Mouse (Mus musculus): ENCODE measurements around the gene Rgs14. TPM values are rescaled to one million over a fixed set of nuclear protein-coding genes. Genes with fewer than 3 reads are reported as not detected.
A peak's percentile ranks its signal among the peaks of the same experiment; 100 is the strongest.

Rgs14 gene
- polyA plus RNA-seq, 1 experiment from 2014 or later: 1.6 TPM

DNA sequence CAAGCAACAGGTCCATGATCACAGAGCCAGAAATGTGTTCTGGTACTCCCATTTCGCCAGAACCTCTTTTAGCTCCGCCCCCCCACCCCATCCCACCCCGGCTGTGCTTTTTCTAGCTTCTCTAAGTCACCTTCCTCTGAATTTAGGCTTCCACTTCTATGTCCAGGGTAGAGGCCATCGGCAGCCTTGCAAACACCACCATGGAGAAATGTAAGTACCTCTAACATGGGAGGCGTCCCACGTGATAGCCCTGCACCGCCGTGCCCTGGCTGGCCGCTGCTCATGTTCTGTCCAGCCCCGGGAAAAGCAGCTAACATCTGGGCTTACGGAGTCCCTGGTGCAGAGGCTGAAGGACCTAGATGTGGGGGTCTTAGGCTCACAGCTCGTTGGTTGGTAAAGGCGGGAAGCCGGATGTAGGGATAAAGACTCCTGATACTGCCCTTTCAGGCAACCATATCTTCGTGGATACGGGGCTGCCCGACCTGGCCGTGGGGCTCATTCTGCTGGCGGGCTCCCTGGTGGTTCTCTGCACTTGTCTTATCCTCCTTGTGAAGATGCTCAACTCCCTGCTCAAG is 39.1 kb downstream of the Rgs14 start:
- H3K9ac ChIP-seq (ENCODE audit: low read length): no peak overlapping the region
- ATAC-seq (ENCODE audit: insufficient read depth, low FRiP score): no peak
- 80% methylated on average over 19 of the region's 19 CpGs for WGBS

DNA sequence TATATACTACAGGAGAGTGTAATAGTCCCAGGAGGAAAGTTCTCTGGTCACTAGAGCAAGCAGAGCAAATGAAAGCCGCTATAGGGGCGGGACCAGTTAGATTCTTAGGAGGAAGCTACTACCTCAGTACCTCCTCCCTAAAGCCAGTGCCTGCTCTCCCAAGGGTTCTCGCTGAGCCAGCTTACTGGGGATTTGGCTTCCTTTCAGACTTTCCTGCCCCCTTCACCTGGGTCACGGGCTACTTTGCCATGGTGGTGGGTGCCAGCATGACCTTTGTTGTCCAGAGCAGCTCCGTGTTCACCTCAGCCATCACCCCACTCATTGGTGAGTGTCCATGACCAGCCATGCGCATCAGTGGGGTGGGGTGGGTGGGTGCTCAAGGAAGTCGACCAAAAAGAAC is 42.3 kb downstream of the Rgs14 start:
- no peak overlapping the region for H3K4me2 ChIP-seq (ENCODE audit: low read depth, low read length)
- no peaks in the 10 kb centered on the region for H3K4me1 ChIP-seq (ENCODE audit: control insufficient read depth, insufficient read depth, low read length)
- no peak for ATAC-seq (ENCODE audit: insufficient read depth, low FRiP score)
- H3K36me3 ChIP-seq (ENCODE audit: control insufficient read depth, insufficient read depth, low read length): no peaks in the 10 kb centered on the region
- H3K27ac ChIP-seq (ENCODE audit: low read length): no peak overlapping the region
- 73% methylated on average over 7 of the region's 7 CpGs for WGBS
- no peak overlapping the region for H3K9ac ChIP-seq (ENCODE audit: low read length)
- no peaks in the 10 kb centered on the region for H3K27me3 ChIP-seq (ENCODE audit: control insufficient read depth, insufficient read depth, low read length)
- H3K9me3 ChIP-seq (replicated peaks; ENCODE audit: control insufficient read depth, low read length): no peaks in the 10 kb centered on the region
- no peak overlapping the region for H3K4me3 ChIP-seq (replicated peaks; ENCODE audit: low read length)

More for the DNA sequence above, 39.1 kb downstream of the Rgs14 start:
- no peaks in the 10 kb centered on the region for H3K36me3 ChIP-seq (ENCODE audit: control insufficient read depth, insufficient read depth, low read length)
- no peak overlapping the region for H3K4me2 ChIP-seq (ENCODE audit: low read depth, low read length)
- H3K4me1 ChIP-seq (ENCODE audit: control insufficient read depth, insufficient read depth, low read length): no peaks in the 10 kb centered on the region
- no peaks in the 10 kb centered on the region for H3K27me3 ChIP-seq (ENCODE audit: control insufficient read depth, insufficient read depth, low read length)
- no peak overlapping the region for H3K27ac ChIP-seq (ENCODE audit: low read length)
- H3K4me3 ChIP-seq (replicated peaks; ENCODE audit: low read length): no peak overlapping the region
- no peaks in the 10 kb centered on the region for H3K9me3 ChIP-seq (replicated peaks; ENCODE audit: control insufficient read depth, low read length)

DNA sequence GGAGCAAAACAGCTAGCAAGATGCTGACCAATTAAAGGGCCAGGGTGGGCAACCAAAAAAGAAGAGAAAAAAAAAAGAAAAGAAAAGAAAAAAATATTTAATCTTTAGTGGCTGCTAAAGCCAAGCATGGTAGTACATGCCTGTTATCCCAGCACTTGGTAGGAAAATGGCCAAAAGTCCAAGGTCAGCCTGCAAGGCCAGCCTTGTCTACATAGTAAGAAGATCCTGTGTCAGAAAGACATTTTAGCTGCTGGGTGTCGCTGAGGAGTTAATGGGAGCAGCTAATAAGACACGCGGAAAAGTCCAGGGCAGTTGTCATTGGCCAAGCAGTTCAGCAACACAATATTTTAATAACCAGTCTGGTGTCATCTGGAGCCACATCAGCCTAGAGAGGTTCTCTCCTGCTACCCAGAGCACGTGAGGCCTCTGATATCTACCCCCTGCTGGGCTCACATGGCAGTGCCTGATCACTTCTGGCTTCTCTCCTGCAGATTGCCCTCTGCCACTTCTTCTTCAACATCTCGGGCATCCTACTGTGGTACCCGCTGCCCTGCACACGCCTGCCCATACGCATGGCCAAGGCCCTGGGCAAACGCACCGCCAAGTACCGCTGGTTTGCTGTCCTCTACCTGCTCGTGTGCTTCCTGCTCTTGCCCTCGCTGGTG is 43.2 kb downstream of the Rgs14 start:
- no peak for ATAC-seq (ENCODE audit: insufficient read depth, low FRiP score)
- H3K36me3 ChIP-seq (ENCODE audit: control insufficient read depth, insufficient read depth, low read length): no peaks in the 10 kb centered on the region
- 81% methylated on average over 13 of the region's 13 CpGs for WGBS
- H3K4me1 ChIP-seq (ENCODE audit: control insufficient read depth, insufficient read depth, low read length): no peaks in the 10 kb centered on the region
- no peaks in the 10 kb centered on the region for H3K27me3 ChIP-seq (ENCODE audit: control insufficient read depth, insufficient read depth, low read length)
- no peak overlapping the region for H3K4me3 ChIP-seq (replicated peaks; ENCODE audit: low read length)
- no peak overlapping the region for H3K4me2 ChIP-seq (ENCODE audit: low read depth, low read length)
- H3K27ac ChIP-seq (ENCODE audit: low read length): no peak overlapping the region
- H3K9me3 ChIP-seq (replicated peaks; ENCODE audit: control insufficient read depth, low read length): no peaks in the 10 kb centered on the region
- no peak overlapping the region for H3K9ac ChIP-seq (ENCODE audit: low read length)

DNA sequence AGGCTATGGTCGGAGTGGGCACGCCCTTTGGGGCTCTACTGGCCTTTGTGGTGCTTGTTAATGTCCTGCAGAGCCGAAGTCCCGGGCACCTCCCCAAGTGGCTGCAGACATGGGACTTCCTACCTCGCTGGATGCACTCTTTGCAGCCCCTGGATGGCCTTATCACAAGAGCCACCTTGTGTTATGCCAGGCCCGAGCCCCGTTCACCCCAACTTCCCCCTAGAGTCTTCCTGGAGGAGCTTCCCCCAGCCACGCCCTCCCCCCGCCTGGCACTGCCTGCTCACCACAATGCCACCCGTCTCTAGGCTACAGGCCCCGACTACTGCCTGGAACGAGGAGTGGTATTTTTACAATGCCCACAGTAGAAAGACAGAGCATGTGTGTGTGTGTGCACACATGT is 43.8 kb downstream of the Rgs14 start:
- Histone ChIP-seq H3K27ac (ENCODE audit: low read length) (no peak overlapping the region), H3K36me3 (ENCODE audit: control insufficient read depth, insufficient read depth, low read length) (no peaks in the 10 kb centered on the region), H3K9me3 (replicated peaks; ENCODE audit: control insufficient read depth, low read length) (no peaks in the 10 kb centered on the region), H3K4me1 (ENCODE audit: control insufficient read depth, insufficient read depth, low read length) (no peaks in the 10 kb centered on the region), H3K27me3 (ENCODE audit: control insufficient read depth, insufficient read depth, low read length) (no peaks in the 10 kb centered on the region), H3K4me2 (ENCODE audit: low read depth, low read length) (no peak overlapping the region), H3K9ac (ENCODE audit: low read length) (no peak overlapping the region), H3K4me3 (replicated peaks; ENCODE audit: low read length) (no peak overlapping the region)
- 73% methylated on average over 12 of the region's 12 CpGs for WGBS
- no peak for ATAC-seq (ENCODE audit: insufficient read depth, low FRiP score)

DNA sequence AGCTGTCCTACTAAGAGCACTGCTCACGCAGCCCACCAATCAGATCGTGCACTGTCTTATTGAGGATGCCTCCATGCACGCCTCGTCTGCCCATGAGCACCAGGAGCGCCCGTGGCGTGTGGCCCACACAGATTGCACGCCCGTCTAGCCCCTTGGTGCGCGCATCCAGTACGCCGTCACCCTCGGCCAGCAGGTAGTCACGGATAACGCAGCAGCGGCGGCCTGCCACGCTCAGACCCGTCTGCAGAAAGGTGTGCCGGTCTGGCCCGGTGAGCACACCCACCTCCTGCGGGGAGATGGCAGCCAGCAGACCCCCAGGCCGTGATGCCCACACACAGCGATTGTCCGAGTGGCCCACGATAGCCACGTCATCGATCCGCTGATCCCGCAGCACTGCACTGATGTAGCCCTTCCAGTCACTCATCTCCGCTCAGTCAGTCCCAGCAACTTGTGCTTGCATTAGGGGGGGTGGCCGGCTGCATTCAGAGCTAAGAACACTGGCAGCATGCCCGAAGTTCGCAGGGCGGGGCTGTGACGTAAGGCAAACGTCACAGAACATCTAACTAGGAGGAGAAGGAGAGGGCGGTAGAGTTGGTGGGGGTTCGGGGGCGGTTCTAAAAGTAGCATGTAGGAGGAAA is 45.3 kb downstream of the Rgs14 start, which contains the start of gene Pfn3:
TSS of gene Pfn3 (minus strand) at position 490 of the 638 bp plus-strand sequence.
- H3K9ac ChIP-seq (ENCODE audit: low read length): peak within 1 kb of the TSS; percentile 48

DNA sequence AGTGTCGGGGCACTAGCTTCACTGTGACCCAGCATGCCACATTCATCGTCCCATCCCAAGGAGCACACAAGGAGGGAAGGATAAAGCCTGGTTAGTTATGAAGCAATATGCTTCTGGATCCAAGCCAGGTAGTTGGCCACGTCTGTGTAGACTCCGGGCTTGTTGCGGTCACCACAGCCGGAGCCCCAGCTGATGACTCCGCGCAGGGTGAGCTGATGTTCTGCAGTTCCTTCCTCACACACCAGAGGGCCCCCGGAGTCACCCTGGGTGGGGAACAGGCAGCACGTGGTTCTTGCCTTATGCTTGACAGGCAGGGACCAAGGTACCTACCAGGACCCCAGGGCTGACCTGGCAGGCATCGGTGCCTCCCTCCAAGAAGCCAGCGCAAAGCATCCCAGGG is 48.5 kb downstream of the Rgs14 start:
- H3K27ac ChIP-seq (ENCODE audit: low read length): no peak overlapping the region
- H3K9ac ChIP-seq (ENCODE audit: low read length): no peak overlapping the region
- peaks cover 8% of the 10 kb centered on the region for H3K4me1 ChIP-seq (ENCODE audit: control insufficient read depth, insufficient read depth, low read length)
- no peak overlapping the region for H3K4me3 ChIP-seq (replicated peaks; ENCODE audit: low read length)
- H3K4me2 ChIP-seq (ENCODE audit: low read depth, low read length): no peak overlapping the region
- H3K27me3 ChIP-seq (ENCODE audit: control insufficient read depth, insufficient read depth, low read length): peaks cover 30% of the 10 kb centered on the region
- no peaks in the 10 kb centered on the region for H3K9me3 ChIP-seq (replicated peaks; ENCODE audit: control insufficient read depth, low read length)
- H3K36me3 ChIP-seq (ENCODE audit: control insufficient read depth, insufficient read depth, low read length): no peaks in the 10 kb centered on the region
- peak; percentile 54 for ATAC-seq (ENCODE audit: insufficient read depth, low FRiP score)
- WGBS: 14% methylated on average over 12 of the region's 12 CpGs

More for the DNA sequence above, 45.3 kb downstream of the Rgs14 start, which contains the start of gene Pfn3:
- H3K4me2 ChIP-seq (ENCODE audit: low read depth, low read length): peak within 1 kb of the TSS; percentile 52
- peak; percentile 72; the same call in 1 of the 2 replicates for ATAC-seq (ENCODE audit: insufficient read depth, low FRiP score)
- peaks cover 10% of the 10 kb centered on the region for H3K27me3 ChIP-seq (ENCODE audit: control insufficient read depth, insufficient read depth, low read length)
- no peaks in the 10 kb centered on the region for H3K9me3 ChIP-seq (replicated peaks; ENCODE audit: control insufficient read depth, low read length)
- WGBS: 10% methylated on average over 41 of the region's 41 CpGs
- no peaks in the 10 kb centered on the region for H3K36me3 ChIP-seq (ENCODE audit: control insufficient read depth, insufficient read depth, low read length)
- H3K4me1 ChIP-seq (ENCODE audit: control insufficient read depth, insufficient read depth, low read length): no peaks in the 10 kb centered on the region
- peak within 1 kb of the TSS; percentile 15 for H3K4me3 ChIP-seq (replicated peaks; ENCODE audit: low read length)
- no peak within 1 kb of the TSS for H3K27ac ChIP-seq (ENCODE audit: low read length)

DNA sequence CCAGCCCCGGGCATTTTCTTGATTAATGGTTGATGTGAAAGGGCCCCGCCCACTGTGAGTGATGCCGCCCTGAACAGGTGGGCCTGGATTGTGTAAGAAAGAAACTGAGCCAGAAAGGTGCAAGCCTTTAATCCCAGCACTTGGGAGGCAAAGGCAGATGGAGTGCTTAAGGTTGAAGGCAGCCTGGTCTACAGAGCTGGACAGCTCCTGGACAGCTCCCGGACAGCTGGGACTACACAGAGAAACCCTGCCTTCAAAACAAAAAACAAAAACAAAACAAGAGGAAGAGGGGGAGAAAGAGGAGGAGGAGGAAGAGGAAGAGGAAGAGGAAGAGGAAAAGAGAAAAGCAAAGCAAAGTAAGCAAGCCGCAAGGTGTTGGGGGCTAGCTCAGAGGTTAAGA is 49.6 kb downstream of the Rgs14 start:
- Histone ChIP-seq H3K36me3 (ENCODE audit: control insufficient read depth, insufficient read depth, low read length) (no peaks in the 10 kb centered on the region), H3K27me3 (ENCODE audit: control insufficient read depth, insufficient read depth, low read length) (peaks cover 30% of the 10 kb centered on the region), H3K4me2 (ENCODE audit: low read depth, low read length) (no peak overlapping the region), H3K4me3 (replicated peaks; ENCODE audit: low read length) (no peak overlapping the region), H3K9me3 (replicated peaks; ENCODE audit: control insufficient read depth, low read length) (no peaks in the 10 kb centered on the region), H3K27ac (ENCODE audit: low read length) (no peak overlapping the region), H3K9ac (ENCODE audit: low read length) (no peak overlapping the region), H3K4me1 (ENCODE audit: control insufficient read depth, insufficient read depth, low read length) (peaks cover 8% of the 10 kb centered on the region)
- WGBS: 65% methylated on average over 5 of the region's 5 CpGs
- no peak for ATAC-seq (ENCODE audit: insufficient read depth, low FRiP score)

DNA sequence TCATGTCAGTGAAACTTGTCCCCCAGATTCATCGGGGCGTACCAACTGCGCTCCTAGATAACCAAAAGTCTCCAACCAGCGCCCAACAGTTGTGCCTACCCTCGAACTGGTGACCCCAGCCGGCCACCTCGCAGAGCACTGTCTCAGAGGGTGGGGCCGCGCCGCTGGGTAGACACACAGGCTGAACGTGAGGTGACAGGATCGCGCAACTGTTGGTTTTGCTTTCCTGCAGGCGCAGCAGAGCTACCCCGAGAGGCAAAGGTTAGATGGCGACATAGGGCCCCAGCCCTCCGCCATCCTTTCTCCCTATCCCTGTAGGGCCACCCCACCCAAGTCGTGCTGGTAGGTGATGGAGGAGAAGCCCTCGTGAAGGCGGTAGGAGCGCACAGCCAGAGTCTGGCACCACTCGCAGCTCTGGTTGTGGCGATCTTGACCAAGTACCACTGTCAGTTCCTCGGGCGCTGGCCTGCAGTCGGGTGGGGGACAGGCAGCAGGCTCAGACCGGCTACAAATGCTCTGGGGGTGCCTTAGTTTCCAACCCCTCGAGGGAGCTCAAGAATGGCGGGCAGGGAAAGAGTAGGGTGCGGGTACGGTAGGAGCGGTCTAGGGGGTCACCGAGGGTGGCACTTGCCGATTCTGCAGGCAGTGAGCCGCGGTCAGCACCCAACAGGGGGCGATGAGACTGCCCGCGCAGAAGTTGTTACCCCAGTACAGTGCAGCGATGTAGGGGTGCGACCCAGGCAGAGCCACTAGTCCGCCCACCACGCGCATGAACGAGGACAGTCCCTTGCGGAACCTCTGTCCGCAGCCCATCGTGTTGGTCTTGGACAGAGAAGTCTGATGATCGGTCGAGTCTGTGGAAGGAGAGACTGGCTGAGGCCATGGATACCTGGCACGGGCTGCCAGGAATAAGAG is 50.7 kb downstream of the Rgs14 start:
- Histone ChIP-seq H3K4me3 (replicated peaks; ENCODE audit: low read length) (peak overlapping the region; percentile 35; the same call in 1 of the 2 replicates), H3K27ac (ENCODE audit: low read length) (no peak overlapping the region)
- no peak for ATAC-seq (ENCODE audit: insufficient read depth, low FRiP score)

More for the DNA sequence above, 50.7 kb downstream of the Rgs14 start:
- H3K4me1 ChIP-seq (ENCODE audit: control insufficient read depth, insufficient read depth, low read length): peaks cover 8% of the 10 kb centered on the region
- H3K9me3 ChIP-seq (replicated peaks; ENCODE audit: control insufficient read depth, low read length): no peaks in the 10 kb centered on the region
- no peaks in the 10 kb centered on the region for H3K36me3 ChIP-seq (ENCODE audit: control insufficient read depth, insufficient read depth, low read length)
- no peak overlapping the region for H3K9ac ChIP-seq (ENCODE audit: low read length)
- peak overlapping the region; percentile 51; the same call in 1 of the 2 replicates for H3K4me2 ChIP-seq (ENCODE audit: low read depth, low read length)
- peaks cover 30% of the 10 kb centered on the region for H3K27me3 ChIP-seq (ENCODE audit: control insufficient read depth, insufficient read depth, low read length)
- 28% methylated on average over 51 of the region's 51 CpGs for WGBS

All from stomach, embryonic 16.5 days (tissue).